In the genomic region with DNA sequence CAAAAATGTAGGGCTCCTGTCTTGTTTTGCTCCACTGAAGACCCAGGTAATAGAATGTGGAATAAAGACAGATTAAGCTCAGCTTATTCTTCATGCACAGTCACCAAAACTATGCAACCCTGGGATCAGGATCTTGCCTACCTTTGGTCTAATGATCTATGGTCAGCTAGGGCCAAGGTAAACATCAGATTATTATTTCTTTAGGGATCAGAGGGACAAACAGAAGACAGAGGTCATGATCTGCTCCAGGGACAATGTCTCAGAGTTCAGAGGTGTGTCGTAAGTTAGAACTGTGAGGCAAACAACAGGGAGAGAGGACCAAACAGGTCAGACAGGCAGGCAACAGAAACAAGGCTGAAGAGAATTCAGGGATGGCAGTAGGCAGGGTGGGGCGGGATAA, we compare ENCODE assay signal across 18 mouse cellular contexts.
"Had no signal": no experiment of that assay in that cellular context is flagged by ENCODE, and none has a peak within 500 bp of the region (broad histone marks: within the 10 kb centered on the region; RNA-seq: fewer than 3 reads in every experiment).

No protein-coding gene starts in this region.

- H3K36me3 ChIP-seq: liver, embryonic 15.5 days; lung, embryonic 15.5 days; midbrain, embryonic 13.5 days; midbrain, embryonic 15.5 days; neural tube, embryonic 12.5 days; stomach, embryonic 15.5 days had no signal

- H3K4me1 ChIP-seq: liver, embryonic 15.5 days; lung, embryonic 15.5 days; megakaryocyte, embryonic 14.5 days; midbrain, embryonic 13.5 days; midbrain, embryonic 15.5 days; neural tube, embryonic 12.5 days; stomach, embryonic 15.5 days had no signal

- H3K9me3 ChIP-seq: liver, embryonic 15.5 days; lung, embryonic 15.5 days; midbrain, embryonic 15.5 days; stomach, embryonic 15.5 days had no signal

- H3K4me2 ChIP-seq: liver, embryonic 15.5 days; lung, embryonic 15.5 days; midbrain, embryonic 11.5 days; midbrain, embryonic 13.5 days; midbrain, embryonic 15.5 days; neural tube, embryonic 12.5 days; stomach, embryonic 15.5 days had no signal

- H3K9ac ChIP-seq: liver, embryonic 15.5 days; lung, embryonic 15.5 days; midbrain, embryonic 13.5 days; midbrain, embryonic 15.5 days; neural tube, embryonic 12.5 days; stomach, embryonic 15.5 days had no signal

- H3K4me3 ChIP-seq: liver, embryonic 15.5 days; lung, embryonic 15.5 days; megakaryocyte, embryonic 14.5 days; midbrain, embryonic 13.5 days; midbrain, embryonic 15.5 days; neural tube, embryonic 12.5 days; stomach, embryonic 15.5 days had no signal

- ATAC-seq: lung, postnatal 0 days; midbrain, embryonic 13.5 days; midbrain, embryonic 15.5 days had no signal

- DNase-seq: lung, adult 2 months; lung, postnatal 14 days; lung, postnatal 36 days; right cerebral cortex, postnatal 14 days; thymus, adult 2 months; thymus, postnatal 25 days; thymus, postnatal 4 days had no signal

- H3K27me3 ChIP-seq: liver, embryonic 15.5 days; lung, embryonic 15.5 days; megakaryocyte, embryonic 14.5 days; midbrain, embryonic 13.5 days; midbrain, embryonic 15.5 days; neural tube, embryonic 12.5 days; stomach, embryonic 15.5 days had no signal

- H3K27ac ChIP-seq: liver, embryonic 15.5 days; lung, embryonic 15.5 days; macrophage; midbrain, embryonic 13.5 days; midbrain, embryonic 15.5 days; neural tube, embryonic 12.5 days; stomach, embryonic 15.5 days; stomach, postnatal 0 days had no signal
